Mouse (Mus musculus) liver (tissue): ENCODE results near the gene Duoxa2.
A peak's percentile ranks its signal among the peaks of the same experiment; 100 is the strongest.

Source experiments
- DNase-seq: peaks from one replicate; pipeline ENCODE4 v3.0.0-alpha.2; 2020; ENCODE audit warnings: mixed read lengths

Gene Duoxa2

GRCm38 (mm10) chr2:122298596-122299490, at the start of gene Duoxa2:
Gene Duoxa2, plus strand, starts transcription at chr2:122298900.
- DNase-seq = no peak

GRCm38 (mm10) chr2:122255997-122256396, 42.7 kb upstream of the Duoxa2 start:
- no peak for DNase-seq

DNA sequence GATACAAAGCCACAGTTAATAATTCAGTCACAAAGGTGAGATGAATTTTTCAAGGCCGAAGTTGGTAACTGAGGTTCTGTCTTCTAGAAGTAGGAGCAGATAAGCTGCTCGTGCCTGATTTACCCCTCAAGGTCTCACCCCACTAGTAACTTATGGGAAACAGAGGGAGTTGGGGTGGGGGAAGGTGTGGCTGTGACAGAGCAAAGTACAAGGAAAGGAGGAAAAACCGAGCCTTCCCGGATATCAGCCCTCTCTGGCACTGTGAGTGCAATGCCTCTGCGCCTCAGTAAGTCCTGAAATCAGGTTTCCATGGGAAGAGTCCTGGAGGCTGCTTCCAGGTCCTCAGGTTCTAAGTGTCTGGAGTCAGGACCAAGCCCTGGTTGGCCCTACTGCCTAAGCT, 38.0 kb upstream of the Duoxa2 start:
- no peak for DNase-seq

DNA sequence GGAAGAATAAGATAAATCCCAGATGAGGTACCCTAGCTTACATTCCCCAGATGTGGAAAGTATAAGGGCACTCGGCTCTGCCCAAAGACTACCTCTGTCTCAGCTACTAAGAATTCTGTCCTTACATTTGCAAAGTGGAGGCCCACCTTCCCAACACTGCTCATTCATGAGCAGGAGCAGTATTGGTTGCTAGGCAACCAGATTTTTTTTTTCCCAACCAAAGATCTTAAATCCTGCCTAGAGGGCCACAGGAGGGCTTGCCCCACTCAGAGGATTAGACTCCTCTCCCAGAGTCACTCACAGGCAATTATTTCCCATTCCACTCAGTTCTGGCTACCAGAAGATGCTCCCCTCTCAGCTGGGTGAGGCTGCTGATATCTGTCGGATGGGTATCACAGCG, 34.0 kb upstream of the Duoxa2 start:
- no peak for DNase-seq

- no peak for DNase-seq
These were observed 32.1 kb upstream of the Duoxa2 start for GRCm38 (mm10) chr2:122266407-122267193.

DNA sequence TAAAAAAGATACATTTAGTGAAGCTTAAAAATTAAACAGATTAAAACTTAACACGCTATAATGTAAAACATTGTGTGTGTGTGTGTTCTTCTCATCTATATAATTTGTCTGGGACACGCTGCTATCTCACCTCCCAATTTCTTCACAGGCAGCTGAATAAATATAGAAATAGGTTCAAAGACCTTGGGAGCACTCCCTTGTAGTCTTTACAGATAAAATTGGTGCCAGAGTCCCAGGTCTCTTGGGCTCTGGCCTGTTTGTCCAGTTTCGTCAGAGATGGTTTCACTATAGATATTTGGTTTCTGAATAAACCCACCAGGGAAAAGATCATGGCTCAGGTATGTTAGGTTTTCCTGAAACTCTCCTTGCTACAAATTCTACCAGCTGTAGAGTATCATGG, 19.9 kb upstream of the Duoxa2 start:
- DNase-seq = no peak

DNA sequence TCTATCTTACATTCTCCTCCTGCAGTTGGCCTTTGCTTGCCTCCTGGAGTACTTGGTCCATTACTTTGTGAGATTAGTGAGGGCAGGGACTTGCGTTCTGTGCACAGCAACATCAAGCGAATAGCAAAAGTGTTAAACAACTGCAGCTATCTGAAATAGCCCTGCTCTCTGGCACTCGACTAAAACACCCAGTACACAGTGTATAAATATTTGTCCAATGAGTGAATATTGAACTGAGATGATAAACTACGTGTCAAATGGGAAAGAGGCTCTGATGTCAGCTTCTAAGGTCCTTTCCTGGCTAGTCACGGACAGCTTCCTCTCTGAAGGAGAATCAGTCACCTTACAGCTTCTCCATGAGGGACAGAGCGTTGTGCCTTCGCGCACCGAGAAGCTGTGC, 14.6 kb upstream of the Duoxa2 start:
- no peak for DNase-seq

DNA sequence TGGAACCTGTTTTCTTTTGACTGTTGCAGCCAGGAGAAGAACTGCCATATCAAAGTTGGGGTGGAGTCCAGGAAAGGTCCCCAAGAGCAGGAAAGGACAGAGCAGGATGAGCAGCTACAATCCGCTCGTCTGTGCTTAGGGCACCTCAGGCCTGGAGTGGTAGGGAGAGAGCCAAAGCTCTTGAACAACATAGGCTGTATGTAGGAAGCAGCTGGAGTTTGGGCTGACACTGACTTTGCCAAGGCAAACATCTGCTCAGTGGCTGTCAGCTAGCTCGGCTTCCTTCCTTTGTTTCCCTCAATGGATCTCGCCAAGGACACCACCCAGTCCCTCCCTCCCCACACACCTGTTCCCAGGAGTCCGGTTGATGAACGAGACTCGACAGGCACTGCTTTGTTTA, 12.6 kb upstream of the Duoxa2 start:
- DNase-seq = no peak

DNA sequence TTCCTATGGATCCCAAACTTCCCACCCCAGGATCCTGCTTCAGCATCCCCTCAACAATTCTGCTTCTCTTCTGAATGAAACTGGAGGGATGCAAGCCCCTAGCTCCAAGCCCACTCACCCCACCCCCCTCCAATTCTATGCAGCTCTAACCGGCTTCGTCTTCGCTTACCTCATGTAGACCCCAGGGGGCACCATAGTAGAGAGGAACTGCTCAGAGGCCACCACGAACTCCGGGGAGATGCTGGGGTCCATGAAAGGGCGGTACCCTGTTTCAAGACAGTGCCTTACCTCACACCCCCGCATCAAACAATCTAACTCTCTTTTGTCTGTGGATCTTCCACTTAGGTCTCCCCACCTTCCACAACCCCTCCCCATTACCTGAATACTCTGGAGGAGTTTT, 3.8 kb upstream of the Duoxa2 start:
- no peak for DNase-seq

DNA sequence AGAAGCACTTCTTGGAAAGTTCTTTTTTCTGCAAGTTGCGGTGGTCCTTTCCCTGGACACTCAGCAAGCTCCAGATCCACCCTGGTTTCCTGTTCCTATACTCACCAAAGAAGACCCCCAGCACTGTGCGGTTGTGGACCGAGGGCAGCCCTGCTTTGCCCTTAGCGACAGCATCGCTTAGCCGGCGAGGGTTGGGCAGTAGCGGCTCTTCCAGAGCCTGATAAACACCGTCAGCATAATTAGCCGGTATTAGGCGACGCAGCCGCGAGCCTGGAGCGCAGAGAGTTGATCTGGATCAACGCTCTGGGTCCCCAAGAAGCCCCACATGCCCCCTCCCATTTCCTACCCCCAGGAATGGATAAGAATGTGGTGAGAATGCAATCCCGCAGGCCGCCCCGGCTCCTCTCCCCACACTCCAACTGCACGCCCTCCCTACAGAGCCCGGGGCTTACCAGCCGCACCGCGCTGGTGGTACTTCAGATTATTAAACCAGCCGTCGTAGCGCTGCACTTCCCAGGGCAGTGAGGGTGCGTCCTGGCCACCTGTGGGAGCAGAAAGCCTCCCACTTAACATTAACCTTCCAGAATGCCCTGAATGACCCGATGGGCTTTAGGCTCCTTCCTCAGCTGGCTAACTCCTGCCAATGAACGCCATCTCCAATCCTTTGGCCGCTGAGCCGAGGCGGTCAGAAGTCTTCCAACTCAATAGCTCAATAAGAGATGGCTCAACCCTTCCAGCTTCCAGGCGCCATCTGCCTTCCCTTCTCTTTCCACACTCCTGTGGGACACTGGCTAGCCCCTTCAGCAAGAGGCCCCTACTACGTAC, 1.2 kb upstream of the Duoxa2 start:
- DNase-seq = no peak

DNA sequence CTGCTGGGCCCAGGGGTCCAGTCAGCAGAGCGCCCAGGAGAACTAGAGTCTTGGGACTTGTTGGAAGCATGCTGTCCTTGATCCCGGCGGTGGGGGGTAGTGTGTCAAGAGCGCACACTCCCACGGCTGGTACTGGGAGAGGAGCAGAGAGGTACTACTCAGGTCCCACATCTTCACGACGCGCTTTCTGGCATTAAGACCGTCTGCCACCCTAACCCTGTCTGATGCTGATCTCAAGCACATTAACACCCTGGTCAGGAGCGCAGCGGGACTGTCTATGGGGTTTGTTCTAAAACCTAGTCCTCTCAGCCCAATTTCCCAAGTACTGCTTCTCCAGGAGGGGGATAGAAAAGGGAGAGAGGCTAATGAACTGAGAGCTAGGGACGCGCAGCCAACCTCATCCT, 602 bp upstream of the Duoxa2 start, which contains the start of gene Duox2:
TSS of gene Duox2 (minus strand) at position 354 of the 404 bp plus-strand sequence.
- no peak for DNase-seq

DNA sequence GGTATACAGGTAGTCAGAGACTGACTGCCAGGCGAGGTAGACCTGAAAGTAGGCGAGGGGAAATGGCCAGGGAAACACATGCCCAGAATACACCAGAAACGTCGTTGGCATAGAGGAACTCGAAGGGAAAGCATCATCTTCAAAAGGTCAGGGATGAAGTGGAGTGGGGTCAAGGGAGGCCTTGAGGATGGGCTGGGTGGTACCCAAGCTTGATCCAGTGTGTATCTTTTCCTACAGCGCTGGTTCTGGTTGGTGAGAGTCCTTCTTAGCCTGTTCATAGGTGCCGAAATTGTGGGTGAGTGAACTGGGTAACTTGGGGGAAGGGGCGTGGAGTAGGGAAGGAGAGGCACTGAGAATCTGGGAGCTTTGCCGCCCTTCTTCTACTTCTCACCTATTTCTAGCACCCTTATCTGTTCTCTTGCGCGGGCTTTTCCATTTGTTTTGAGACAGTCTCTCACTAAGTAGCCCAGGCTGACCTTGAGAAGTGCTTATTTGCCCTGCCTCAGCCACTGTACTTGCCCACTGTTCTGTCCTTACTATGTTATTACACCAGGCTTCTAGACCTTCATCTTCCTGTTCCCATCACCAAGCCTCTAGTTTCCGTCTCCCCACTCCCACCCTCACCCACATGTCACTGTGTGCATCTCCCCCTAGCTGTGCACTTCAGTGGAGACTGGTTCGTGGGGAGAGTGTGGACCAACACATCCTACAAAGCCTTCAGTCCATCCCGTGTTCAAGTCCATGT, 1.4 kb downstream of the Duoxa2 start:
- no peak for DNase-seq

- DNase-seq = no peak
These were observed 1.9 kb downstream of the Duoxa2 start for GRCm38 (mm10) chr2:122300656-122301020.

DNA sequence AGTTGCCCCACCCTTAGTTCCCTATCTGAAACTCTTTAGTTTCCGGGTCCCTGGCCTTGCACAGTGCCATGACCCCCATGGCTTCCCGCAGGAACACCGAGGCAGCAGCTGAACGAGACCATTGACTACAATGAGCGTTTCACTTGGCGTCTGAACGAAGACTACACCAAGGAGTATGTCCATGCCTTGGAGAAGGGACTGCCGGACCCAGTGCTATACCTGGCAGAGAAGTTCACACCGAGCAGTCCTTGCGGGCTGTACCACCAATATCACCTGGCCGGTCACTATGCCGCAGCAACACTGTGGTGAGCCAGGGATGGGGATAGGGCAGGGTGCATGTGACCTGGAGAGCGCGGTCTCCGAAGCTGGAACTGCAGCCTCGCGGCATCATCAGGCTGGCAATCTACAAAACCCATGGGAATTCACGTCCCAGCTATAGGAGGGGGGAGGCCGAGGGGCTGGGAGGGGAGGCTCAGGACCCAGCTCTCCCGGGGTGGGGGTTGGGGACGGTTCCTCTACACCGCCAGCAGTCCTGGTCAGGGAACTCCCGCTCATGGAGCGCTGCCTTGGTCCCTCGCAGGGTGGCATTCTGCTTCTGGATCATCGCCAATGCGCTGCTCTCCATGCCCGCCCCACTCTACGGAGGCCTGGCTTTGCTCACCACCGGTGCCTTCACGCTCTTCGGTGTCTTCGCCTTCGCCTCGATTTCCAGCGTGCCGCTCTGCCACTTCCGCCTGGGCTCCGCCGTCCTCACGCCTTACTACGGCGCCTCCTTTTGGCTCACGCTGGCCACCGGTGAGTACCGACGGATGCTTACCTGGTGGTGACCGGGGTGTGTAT, 2.6 kb downstream of the Duoxa2 start:
- DNase-seq = no peak

DNA sequence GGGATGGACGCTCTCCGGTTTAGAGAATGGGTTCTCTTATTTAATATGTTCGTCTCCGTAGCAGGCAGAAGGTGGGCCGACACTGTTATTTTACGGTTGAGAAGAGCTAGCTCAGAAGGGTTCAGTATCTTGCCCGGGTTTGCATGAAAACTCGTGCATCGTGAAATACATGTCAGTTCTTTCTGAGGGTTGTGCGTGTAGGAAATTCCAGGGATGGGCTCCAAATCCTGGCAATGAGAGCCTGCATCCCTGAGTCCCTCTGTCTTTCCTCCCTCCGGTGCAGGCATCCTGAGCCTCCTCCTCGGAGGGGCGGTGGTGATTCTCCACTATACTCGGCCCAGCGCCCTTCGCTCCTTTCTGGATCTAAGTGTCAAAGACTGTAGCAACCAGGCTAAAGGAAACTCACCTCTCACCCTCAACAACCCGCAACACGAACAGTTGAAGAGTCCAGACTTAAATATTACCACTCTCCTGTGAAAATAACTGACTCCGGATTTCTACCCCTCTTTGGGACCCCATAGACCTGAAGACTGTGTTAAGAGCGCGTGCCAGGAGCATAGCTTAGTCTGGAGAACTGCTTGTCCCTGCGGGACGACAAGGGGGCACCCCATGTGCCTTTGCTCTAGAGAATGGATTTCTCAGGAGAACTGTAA, 3.3 kb downstream of the Duoxa2 start:
- no peak for DNase-seq

DNA sequence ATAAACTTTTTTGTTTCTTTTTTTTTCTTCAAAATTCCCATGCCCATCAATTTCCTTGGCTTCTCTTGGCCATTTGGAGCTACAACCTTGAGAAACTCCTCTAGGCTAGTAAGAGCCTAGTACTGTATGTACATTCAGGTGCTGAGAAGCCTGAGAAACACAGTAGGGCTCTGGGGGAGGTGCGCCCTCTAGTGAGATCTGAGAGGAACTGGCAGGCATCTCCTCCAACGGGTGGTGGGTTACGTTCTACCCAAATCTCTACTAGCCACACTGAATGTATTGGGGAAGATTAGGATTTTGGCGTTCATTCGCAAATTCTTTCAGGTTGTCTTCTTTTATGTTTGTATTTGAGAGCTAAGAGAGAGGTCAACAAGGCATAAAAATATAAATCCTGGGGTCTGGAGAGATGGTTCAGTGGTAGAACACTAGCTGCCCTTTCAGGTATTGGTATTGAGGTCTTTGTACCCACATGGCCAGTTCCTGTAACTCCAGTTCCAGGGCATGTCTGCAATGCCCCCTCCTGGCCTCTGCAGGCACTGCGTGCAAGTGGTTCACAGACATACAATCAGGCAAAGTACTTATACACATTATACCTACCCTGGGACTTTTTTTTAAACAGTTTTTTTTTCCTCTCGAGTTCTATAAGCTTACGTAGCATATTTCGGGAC, 4.0 kb downstream of the Duoxa2 start:
- peak; percentile 71 for DNase-seq

- DNase-seq = no peak
These were observed 5.8 kb downstream of the Duoxa2 start for GRCm38 (mm10) chr2:122304544-122304943.

GRCm38 (mm10) chr2:122305097-122305892, 6.6 kb downstream of the Duoxa2 start:
- DNase-seq = no peak

- no peak for DNase-seq
These were observed 7.5 kb downstream of the Duoxa2 start for GRCm38 (mm10) chr2:122306184-122306583.
